Mouse (Mus musculus): Measurements from ENCODE around the gene Ccdc149. TPM values are rescaled to one million over a fixed set of nuclear protein-coding genes. Genes with fewer than 3 reads are reported as not detected.

The Ccdc149 gene
- polyA plus RNA-seq, 1 experiment from 2014 or later: 9.3 TPM

DNA sequence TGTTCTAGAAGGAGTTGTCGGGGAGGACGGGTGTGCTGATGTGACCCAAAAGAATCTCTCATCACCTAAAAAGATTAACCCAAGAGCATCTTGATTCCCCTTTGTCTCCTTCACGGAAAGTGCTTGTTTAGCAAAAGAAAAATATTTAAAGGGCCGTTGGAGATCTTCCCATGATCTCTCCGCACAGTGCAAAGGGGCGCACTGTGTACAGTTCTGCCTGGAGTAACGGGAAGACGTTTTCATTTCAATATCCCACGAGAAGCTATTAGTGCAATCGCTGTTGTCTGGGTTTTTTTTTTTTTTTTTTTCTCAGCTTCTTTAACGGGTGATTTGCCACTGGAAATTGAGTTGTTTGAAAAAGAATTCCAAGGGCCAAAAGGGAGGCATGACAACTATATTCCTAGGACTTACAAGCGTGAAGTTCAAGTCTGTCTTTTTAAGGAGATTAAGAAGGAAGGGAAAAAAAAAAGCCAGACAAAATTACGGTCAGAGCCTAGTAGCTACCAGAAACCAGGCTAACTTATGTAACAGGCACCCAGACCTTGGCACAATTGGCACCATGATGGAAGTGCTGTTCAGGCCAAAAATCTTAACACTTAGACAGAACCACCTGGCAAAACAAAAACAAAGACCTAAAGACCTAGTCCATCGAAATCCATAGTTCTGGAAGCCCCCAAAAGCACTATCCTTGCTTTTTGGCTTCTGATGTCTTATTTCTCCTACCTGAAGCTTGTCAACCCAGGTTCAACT, 41.4 kb downstream of the Ccdc149 start:
- 34% methylated on average over 14 of the region's 14 CpGs for WGBS
- DNase-seq (peak; percentile 31), ATAC-seq (ENCODE audit: low FRiP score, low TSS enrichment) (no peak; the same call in 1 of the 2 replicates)
- Histone ChIP-seq H3K9me3 (ENCODE audit: control insufficient read depth, low read length) (no peaks in the 10 kb centered on the region), H3K9ac (replicated peaks; ENCODE audit: low read length) (no peak overlapping the region), H3K27ac (replicated peaks; ENCODE audit: low read depth, low read length) (no peak overlapping the region), H3K4me3 (replicated peaks; ENCODE audit: low read depth, low read length) (no peak overlapping the region), H3K4me2 (ENCODE audit: low read length) (no peak overlapping the region), H3K36me3 (ENCODE audit: control insufficient read depth, insufficient read depth, low read length) (no peaks in the 10 kb centered on the region), H3K27me3 (ENCODE audit: control insufficient read depth, insufficient read depth, low read length) (no peaks in the 10 kb centered on the region), H3K4me1 (ENCODE audit: control insufficient read depth, insufficient read depth, low read length) (0 out of 2 replicates have a peak, but pooled peaks cover 6% of the 10 kb centered on the region)

DNA sequence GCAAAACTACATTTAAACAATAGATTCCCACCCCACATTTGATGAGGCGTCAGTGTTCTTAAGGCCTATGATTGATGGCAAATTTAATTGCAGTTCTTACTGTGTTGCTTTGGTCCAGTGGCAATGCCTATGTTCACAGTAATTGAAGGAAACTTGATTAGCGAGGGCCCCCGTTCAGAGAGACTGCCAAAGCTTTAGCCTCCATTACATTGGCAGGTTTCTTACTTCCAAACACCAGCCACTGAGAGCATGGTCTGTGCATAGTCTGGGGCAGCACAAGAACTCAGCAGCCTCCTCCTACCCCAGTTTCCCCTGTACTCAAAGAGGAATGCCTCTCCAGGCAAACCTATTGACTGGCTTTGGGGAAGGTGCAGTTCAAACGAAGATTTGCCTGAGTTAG, 42.7 kb downstream of the Ccdc149 start:
- WGBS: 59% methylated on average over 4 of the region's 4 CpGs
- DNase-seq (no peak), ATAC-seq (ENCODE audit: low FRiP score, low TSS enrichment) (no peak)
- no peak overlapping the region for H3K27ac ChIP-seq (replicated peaks; ENCODE audit: low read depth, low read length)
- no peak overlapping the region for H3K9ac ChIP-seq (replicated peaks; ENCODE audit: low read length)
- H3K27me3 ChIP-seq (ENCODE audit: control insufficient read depth, insufficient read depth, low read length): no peaks in the 10 kb centered on the region
- H3K4me3 ChIP-seq (replicated peaks; ENCODE audit: low read depth, low read length): no peak overlapping the region
- H3K4me2 ChIP-seq (ENCODE audit: low read length): no peak overlapping the region
- H3K4me1 ChIP-seq (ENCODE audit: control insufficient read depth, insufficient read depth, low read length): 0 out of 2 replicates have a peak, but pooled peaks cover 6% of the 10 kb centered on the region
- H3K36me3 ChIP-seq (ENCODE audit: control insufficient read depth, insufficient read depth, low read length): no peaks in the 10 kb centered on the region
- no peaks in the 10 kb centered on the region for H3K9me3 ChIP-seq (ENCODE audit: control insufficient read depth, low read length)

DNA sequence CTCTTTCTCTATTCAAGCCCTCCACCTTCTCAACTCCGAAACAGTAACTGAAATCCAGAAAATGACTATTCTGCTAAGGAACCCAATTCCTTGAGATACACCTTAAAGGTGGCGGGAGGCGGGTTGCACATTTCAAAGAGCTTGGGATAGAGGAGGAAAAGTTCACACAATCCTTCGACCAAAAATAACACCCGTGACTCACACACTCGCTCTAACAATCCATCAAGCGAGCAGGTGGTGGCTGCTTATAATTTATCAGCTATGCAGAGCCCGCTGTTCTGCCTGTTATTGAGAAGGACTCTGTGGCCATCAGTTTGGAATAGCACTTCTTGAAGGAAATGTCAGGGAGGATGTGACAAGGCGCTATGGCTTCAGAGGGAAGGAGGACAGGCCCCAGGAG, 45.5 kb downstream of the Ccdc149 start:
- no peaks in the 10 kb centered on the region for H3K9me3 ChIP-seq (ENCODE audit: control insufficient read depth, low read length)
- 91% methylated on average over 9 of the region's 9 CpGs for WGBS
- H3K4me1 ChIP-seq (ENCODE audit: control insufficient read depth, insufficient read depth, low read length): 0 out of 2 replicates have a peak, but pooled peaks cover 6% of the 10 kb centered on the region
- no peak overlapping the region for H3K27ac ChIP-seq (replicated peaks; ENCODE audit: low read depth, low read length)
- no peak overlapping the region for H3K4me2 ChIP-seq (ENCODE audit: low read length)
- H3K4me3 ChIP-seq (replicated peaks; ENCODE audit: low read depth, low read length): no peak overlapping the region
- DNase-seq (no peak), ATAC-seq (ENCODE audit: low FRiP score, low TSS enrichment) (no peak)
- H3K9ac ChIP-seq (replicated peaks; ENCODE audit: low read length): no peak overlapping the region
- no peaks in the 10 kb centered on the region for H3K27me3 ChIP-seq (ENCODE audit: control insufficient read depth, insufficient read depth, low read length)
- H3K36me3 ChIP-seq (ENCODE audit: control insufficient read depth, insufficient read depth, low read length): no peaks in the 10 kb centered on the region

DNA sequence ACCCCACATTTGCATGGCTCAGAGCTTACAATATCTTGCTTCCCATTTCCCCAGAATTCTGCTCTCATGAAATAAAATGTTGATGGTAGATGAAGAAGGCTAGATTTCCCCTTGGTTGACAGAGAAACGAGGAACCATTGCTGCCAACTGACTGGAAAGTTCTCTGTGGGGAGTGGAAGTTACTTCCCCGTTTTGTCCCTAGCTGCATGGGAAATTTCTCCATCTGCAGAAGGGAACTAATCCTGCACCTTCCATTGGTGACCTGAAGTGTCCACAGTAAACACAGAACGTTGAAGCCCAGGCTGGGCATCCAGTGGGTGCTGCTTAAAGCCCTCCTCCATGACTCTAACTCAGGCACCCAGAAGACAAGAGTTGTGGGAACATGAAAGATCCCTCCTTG, 47.4 kb downstream of the Ccdc149 start:
- Histone ChIP-seq H3K4me2 (ENCODE audit: low read length) (no peak overlapping the region), H3K27ac (replicated peaks; ENCODE audit: low read depth, low read length) (no peak overlapping the region), H3K9ac (replicated peaks; ENCODE audit: low read length) (no peak overlapping the region), H3K27me3 (ENCODE audit: control insufficient read depth, insufficient read depth, low read length) (no peaks in the 10 kb centered on the region), H3K4me3 (replicated peaks; ENCODE audit: low read depth, low read length) (no peak overlapping the region), H3K4me1 (ENCODE audit: control insufficient read depth, insufficient read depth, low read length) (no peaks in the 10 kb centered on the region), H3K36me3 (ENCODE audit: control insufficient read depth, insufficient read depth, low read length) (no peaks in the 10 kb centered on the region), H3K9me3 (ENCODE audit: control insufficient read depth, low read length) (no peaks in the 10 kb centered on the region)
- ATAC-seq (ENCODE audit: low FRiP score, low TSS enrichment): no peak
- 82% methylated on average over 3 of the region's 3 CpGs for WGBS
- DNase-seq: no peak

DNA sequence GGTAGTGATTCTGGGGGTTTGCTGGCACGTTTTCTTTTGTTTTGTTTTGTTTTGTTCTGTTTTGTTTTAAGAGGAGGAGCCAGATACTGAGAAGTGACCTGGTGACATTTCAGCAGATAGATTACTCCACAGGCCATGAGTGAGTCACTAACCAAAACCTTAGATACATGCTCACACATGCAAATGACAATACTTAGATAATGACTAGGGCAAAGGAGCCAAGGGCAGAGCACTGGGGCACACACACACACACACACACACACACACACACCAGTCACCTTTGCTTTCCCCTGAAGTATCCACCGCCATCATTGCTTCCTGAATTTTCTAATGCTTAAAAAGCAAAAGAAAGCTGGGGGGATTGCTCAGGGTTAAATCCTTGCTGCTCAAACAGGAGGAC, 54.8 kb downstream of the Ccdc149 start:
- WGBS: 74% methylated on average over 2 of the region's 2 CpGs
- no peak for DNase-seq
- Histone ChIP-seq H3K4me2 (ENCODE audit: low read length) (no peak overlapping the region), H3K36me3 (ENCODE audit: control insufficient read depth, insufficient read depth, low read length) (no peaks in the 10 kb centered on the region), H3K9me3 (ENCODE audit: control insufficient read depth, low read length) (no peaks in the 10 kb centered on the region), H3K4me3 (replicated peaks; ENCODE audit: low read depth, low read length) (no peak overlapping the region), H3K4me1 (ENCODE audit: control insufficient read depth, insufficient read depth, low read length) (no peaks in the 10 kb centered on the region), H3K27me3 (ENCODE audit: control insufficient read depth, insufficient read depth, low read length) (no peaks in the 10 kb centered on the region), H3K27ac (replicated peaks; ENCODE audit: low read depth, low read length) (no peak overlapping the region), H3K9ac (replicated peaks; ENCODE audit: low read length) (no peak overlapping the region)
- no peak for ATAC-seq (ENCODE audit: low FRiP score, low TSS enrichment)

DNA sequence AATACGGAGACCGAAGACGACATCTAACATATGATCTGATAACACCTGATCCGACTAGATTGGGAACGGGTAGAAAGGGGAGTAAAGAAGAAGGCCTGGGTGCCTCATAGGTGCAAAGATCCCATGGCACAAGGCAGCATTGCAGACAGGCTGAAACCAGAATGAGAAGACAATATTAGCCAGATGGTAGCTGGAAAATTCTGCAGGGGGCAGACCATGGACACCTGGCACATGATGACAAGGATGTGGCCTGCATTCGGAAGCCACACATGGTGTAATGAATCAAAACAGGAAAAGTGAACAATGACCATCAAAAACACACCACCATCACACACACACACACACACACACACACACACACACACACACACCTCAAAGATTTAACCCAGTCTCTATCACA, 55.4 kb downstream of the Ccdc149 start:
- Histone ChIP-seq H3K27me3 (ENCODE audit: control insufficient read depth, insufficient read depth, low read length) (no peaks in the 10 kb centered on the region), H3K4me1 (ENCODE audit: control insufficient read depth, insufficient read depth, low read length) (no peaks in the 10 kb centered on the region), H3K9me3 (ENCODE audit: control insufficient read depth, low read length) (no peaks in the 10 kb centered on the region), H3K36me3 (ENCODE audit: control insufficient read depth, insufficient read depth, low read length) (no peaks in the 10 kb centered on the region), H3K27ac (replicated peaks; ENCODE audit: low read depth, low read length) (no peak overlapping the region), H3K4me2 (ENCODE audit: low read length) (no peak overlapping the region), H3K9ac (replicated peaks; ENCODE audit: low read length) (no peak overlapping the region), H3K4me3 (replicated peaks; ENCODE audit: low read depth, low read length) (no peak overlapping the region)
- WGBS: 92% methylated on average over 6 of the region's 6 CpGs
- ATAC-seq (ENCODE audit: low FRiP score, low TSS enrichment) (no peak), DNase-seq (no peak)

DNA sequence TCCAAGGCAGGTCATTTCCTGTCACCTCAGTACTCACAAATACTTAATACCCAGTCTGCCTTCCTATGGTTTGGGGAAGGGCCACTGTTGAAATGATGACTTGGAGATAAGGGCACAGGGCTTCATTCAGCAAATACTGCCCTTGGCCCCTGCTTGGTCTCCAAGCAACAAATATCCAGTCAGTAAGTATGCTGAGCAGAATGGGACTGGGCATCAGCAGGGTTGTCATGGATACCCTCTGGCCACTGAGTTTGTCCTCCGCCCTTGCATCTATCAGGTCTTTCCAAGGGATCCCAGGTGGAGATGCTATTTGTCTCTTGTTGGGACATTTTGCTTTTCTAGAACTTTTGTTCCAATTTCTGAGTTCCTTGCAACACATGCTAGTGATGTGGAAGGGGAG, 56.1 kb downstream of the Ccdc149 start:
- Histone ChIP-seq H3K4me3 (replicated peaks; ENCODE audit: low read depth, low read length) (no peak overlapping the region), H3K36me3 (ENCODE audit: control insufficient read depth, insufficient read depth, low read length) (no peaks in the 10 kb centered on the region), H3K4me2 (ENCODE audit: low read length) (no peak overlapping the region), H3K27me3 (ENCODE audit: control insufficient read depth, insufficient read depth, low read length) (no peaks in the 10 kb centered on the region), H3K27ac (replicated peaks; ENCODE audit: low read depth, low read length) (no peak overlapping the region), H3K9me3 (ENCODE audit: control insufficient read depth, low read length) (no peaks in the 10 kb centered on the region), H3K4me1 (ENCODE audit: control insufficient read depth, insufficient read depth, low read length) (no peaks in the 10 kb centered on the region), H3K9ac (replicated peaks; ENCODE audit: low read length) (no peak overlapping the region)
- ATAC-seq (ENCODE audit: low FRiP score, low TSS enrichment): no peak
- 37% methylated on average over 1 of the region's 1 CpGs for WGBS
- DNase-seq: no peak

DNA sequence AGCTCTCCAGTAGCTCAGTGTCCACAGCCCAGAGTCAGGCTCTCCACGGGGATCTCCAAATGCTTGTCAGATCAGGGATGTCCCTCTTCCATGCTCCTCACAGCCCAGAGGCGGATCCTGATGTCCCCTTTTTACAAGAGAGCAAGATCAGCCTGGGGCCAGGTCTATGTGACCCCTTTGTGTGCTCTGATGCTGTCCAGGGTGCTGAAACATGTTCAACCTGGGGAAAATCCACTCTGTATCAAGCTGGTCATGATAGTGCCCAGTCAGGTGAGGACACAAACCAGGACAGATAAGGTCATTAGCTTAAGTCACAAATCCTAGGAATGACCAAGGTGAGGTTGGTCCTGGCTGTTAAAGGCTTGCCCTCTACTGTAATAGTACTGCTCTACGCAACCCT, 59.8 kb downstream of the Ccdc149 start:
- no peak overlapping the region for H3K27ac ChIP-seq (replicated peaks; ENCODE audit: low read depth, low read length)
- DNase-seq (peak; percentile 29), ATAC-seq (ENCODE audit: low FRiP score, low TSS enrichment) (no peak)
- no peaks in the 10 kb centered on the region for H3K36me3 ChIP-seq (ENCODE audit: control insufficient read depth, insufficient read depth, low read length)
- no peak overlapping the region for H3K4me2 ChIP-seq (ENCODE audit: low read length)
- 66% methylated on average over 3 of the region's 3 CpGs for WGBS
- no peak overlapping the region for H3K4me3 ChIP-seq (replicated peaks; ENCODE audit: low read depth, low read length)
- no peaks in the 10 kb centered on the region for H3K27me3 ChIP-seq (ENCODE audit: control insufficient read depth, insufficient read depth, low read length)
- H3K4me1 ChIP-seq (ENCODE audit: control insufficient read depth, insufficient read depth, low read length): no peaks in the 10 kb centered on the region
- no peaks in the 10 kb centered on the region for H3K9me3 ChIP-seq (ENCODE audit: control insufficient read depth, low read length)
- H3K9ac ChIP-seq (replicated peaks; ENCODE audit: low read length): no peak overlapping the region

DNA sequence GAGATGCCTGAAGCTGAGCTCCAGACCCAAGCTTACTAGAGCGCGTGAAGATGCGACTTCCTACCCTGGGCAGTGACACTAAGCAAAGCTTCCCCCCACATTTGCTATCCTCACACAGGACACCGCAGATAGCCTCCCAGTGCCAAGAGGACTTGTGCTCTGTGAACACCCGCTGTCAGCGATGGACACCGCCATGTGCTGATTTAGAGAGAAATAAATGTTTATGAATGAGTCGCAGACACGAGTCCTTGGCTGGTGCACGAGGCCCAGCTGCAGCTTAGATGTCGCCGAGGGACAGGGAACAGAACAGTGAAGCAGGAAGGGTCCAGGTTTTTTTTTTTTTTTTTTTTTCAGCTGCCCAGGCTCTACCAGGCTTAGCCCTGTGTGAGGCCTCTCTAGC, 61.1 kb downstream of the Ccdc149 start:
- 84% methylated on average over 12 of the region's 12 CpGs for WGBS
- no peaks in the 10 kb centered on the region for H3K27me3 ChIP-seq (ENCODE audit: control insufficient read depth, insufficient read depth, low read length)

More for the DNA sequence above, 61.1 kb downstream of the Ccdc149 start:
- Histone ChIP-seq H3K4me3 (replicated peaks; ENCODE audit: low read depth, low read length) (no peak overlapping the region), H3K9me3 (ENCODE audit: control insufficient read depth, low read length) (no peaks in the 10 kb centered on the region), H3K9ac (replicated peaks; ENCODE audit: low read length) (no peak overlapping the region), H3K4me2 (ENCODE audit: low read length) (no peak overlapping the region), H3K4me1 (ENCODE audit: control insufficient read depth, insufficient read depth, low read length) (no peaks in the 10 kb centered on the region), H3K36me3 (ENCODE audit: control insufficient read depth, insufficient read depth, low read length) (no peaks in the 10 kb centered on the region), H3K27ac (replicated peaks; ENCODE audit: low read depth, low read length) (no peak overlapping the region)
- ATAC-seq (ENCODE audit: low FRiP score, low TSS enrichment) (no peak), DNase-seq (no peak)

Data from midbrain, embryonic 14.5 days (tissue).